Mouse (Mus musculus): ENCODE results near the gene Stx1b.

The Stx1b gene

GRCm38 (mm10) chr7:127817053-127817452, 7.3 kb downstream of the Stx1b start:
- DNase-seq (ENCODE audit: low spot score in 2 of 2) = no peak

GRCm38 (mm10) chr7:127815954-127816821, 8.2 kb downstream of the Stx1b start:
- no peak for DNase-seq (ENCODE audit: low spot score in 2 of 2)

- DNase-seq (ENCODE audit: low spot score in 2 of 2) = no peak
Measured at GRCm38 (mm10) chr7:127815116-127815665, 9.2 kb downstream of the Stx1b start.

GRCm38 (mm10) chr7:127814241-127814921, 10.0 kb downstream of the Stx1b start:
- DNase-seq (ENCODE audit: low spot score in 2 of 2) = no peak

GRCm38 (mm10) chr7:127813821-127814220, 10.5 kb downstream of the Stx1b start:
- no peak for DNase-seq (ENCODE audit: low spot score in 2 of 2)

- DNase-seq (ENCODE audit: low spot score in 2 of 2) = no peak
Measured at GRCm38 (mm10) chr7:127812292-127812691, 12.1 kb downstream of the Stx1b start.

GRCm38 (mm10) chr7:127811240-127811639, 13.1 kb downstream of the Stx1b start:
- no peak for DNase-seq (ENCODE audit: low spot score in 2 of 2)

- DNase-seq (ENCODE audit: low spot score in 2 of 2) = no peak
Measured at GRCm38 (mm10) chr7:127810650-127811049, 13.7 kb downstream of the Stx1b start.

- no peak for DNase-seq (ENCODE audit: low spot score in 2 of 2)
Measured at GRCm38 (mm10) chr7:127809846-127810245, 14.5 kb downstream of the Stx1b start.

GRCm38 (mm10) chr7:127808821-127809220, 15.5 kb downstream of the Stx1b start:
- DNase-seq (ENCODE audit: low spot score in 2 of 2) = no peak

GRCm38 (mm10) chr7:127802313-127802712, 22.0 kb downstream of the Stx1b start:
- DNase-seq (ENCODE audit: low spot score in 2 of 2) = no peak

GRCm38 (mm10) chr7:127801010-127801621, 23.2 kb downstream of the Stx1b start:
- no peak for DNase-seq (ENCODE audit: low spot score in 2 of 2)

GRCm38 (mm10) chr7:127800435-127801009, 23.8 kb downstream of the Stx1b start, which contains the start of gene Hsd3b7:
TSS of gene Hsd3b7 (plus strand) at chr7:127800604.
- DNase-seq (ENCODE audit: low spot score in 2 of 2) = peak; percentile 57 to 77

GRCm38 (mm10) chr7:127799738-127800137, 24.6 kb downstream of the Stx1b start:
- no peak for DNase-seq (ENCODE audit: low spot score in 2 of 2)

- no peak for DNase-seq (ENCODE audit: low spot score in 2 of 2)
Measured at GRCm38 (mm10) chr7:127799211-127799610, 25.1 kb downstream of the Stx1b start.

- DNase-seq (ENCODE audit: low spot score in 2 of 2) = no peak
Measured at GRCm38 (mm10) chr7:127798591-127798990, 25.8 kb downstream of the Stx1b start.

GRCm38 (mm10) chr7:127797076-127797845, 27.1 kb downstream of the Stx1b start:
- no peak for DNase-seq (ENCODE audit: low spot score in 2 of 2)

- DNase-seq (ENCODE audit: low spot score in 2 of 2) = no peak
Measured at GRCm38 (mm10) chr7:127785308-127785707, 39.0 kb downstream of the Stx1b start, which contains the start of gene Gm49388. TSS of gene Gm49388 (plus strand) at chr7:127785608.

- DNase-seq (ENCODE audit: low spot score in 2 of 2) = no peak
Measured at GRCm38 (mm10) chr7:127778350-127778749, 46.0 kb downstream of the Stx1b start.

GRCm38 (mm10) chr7:127777474-127778266, 46.7 kb downstream of the Stx1b start:
- DNase-seq (ENCODE audit: low spot score in 2 of 2) = no peak

Measured in natural killer cell, adult 2 months (primary cell).